Mouse (Mus musculus) urinary bladder, postnatal 36 days (tissue): ENCODE results near the gene Mien1.

Experiments
- DNase-seq, 2 experiments: peaks; one replicate each; pipeline ENCODE4 v3.0.0; 2022; ENCODE audit warnings: low spot score in 2 of 2, mixed read lengths in 1 of 2

Mien1 gene

DNA sequence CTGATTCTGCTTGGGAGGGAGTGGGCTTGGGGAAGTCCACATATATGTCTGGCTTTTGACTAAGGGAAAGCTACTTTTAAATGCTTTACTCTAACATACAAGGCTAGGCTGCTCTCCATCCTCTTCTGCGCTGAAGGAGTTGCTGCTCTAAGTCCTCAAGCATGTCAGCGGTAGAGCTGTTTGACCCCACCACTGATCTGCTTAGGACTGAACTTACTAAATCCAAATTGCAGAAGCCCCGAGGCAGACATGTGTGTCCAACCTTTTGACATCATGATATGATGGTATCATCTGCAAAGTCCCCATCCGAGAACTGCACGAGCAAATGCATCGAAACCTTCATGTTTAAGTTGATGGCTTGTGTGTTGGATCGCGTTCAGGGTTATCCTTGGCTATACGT lies 21.1 kb upstream of the Mien1 start:
- DNase-seq: no peak

DNA sequence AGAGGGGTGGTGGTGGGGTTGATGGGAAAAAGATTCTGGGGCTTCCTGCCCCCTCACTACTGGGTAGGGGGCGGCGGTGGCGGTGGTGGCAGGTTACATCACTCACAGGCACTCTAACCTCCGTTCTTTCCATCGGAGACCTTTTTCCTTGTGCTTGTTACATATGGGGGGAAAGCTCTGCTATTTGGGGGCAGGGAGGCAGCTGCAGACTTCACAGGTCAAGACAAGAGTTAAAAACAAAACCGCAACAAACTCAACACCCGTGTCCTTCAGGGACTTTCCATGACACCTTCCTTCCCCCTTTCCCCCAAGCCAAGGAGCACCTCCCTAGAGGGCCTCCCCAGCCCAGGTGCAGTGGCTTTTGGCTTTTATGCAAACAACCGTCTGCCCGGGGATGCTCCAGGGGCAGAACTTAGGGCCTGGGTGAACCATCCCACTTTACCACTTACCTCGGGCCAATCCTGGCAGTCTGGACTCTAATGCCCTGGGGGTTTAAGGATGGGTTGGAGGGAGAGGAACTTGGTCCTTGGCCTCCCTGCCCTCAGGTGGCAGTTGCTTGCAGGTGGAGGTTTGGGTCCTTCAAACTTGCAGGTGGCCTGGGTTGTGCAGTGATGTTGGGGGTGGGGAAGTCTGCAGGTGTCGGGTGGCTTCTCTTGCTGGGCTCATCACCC lies 20.4 kb upstream of the Mien1 start:
- DNase-seq: no peak

DNA sequence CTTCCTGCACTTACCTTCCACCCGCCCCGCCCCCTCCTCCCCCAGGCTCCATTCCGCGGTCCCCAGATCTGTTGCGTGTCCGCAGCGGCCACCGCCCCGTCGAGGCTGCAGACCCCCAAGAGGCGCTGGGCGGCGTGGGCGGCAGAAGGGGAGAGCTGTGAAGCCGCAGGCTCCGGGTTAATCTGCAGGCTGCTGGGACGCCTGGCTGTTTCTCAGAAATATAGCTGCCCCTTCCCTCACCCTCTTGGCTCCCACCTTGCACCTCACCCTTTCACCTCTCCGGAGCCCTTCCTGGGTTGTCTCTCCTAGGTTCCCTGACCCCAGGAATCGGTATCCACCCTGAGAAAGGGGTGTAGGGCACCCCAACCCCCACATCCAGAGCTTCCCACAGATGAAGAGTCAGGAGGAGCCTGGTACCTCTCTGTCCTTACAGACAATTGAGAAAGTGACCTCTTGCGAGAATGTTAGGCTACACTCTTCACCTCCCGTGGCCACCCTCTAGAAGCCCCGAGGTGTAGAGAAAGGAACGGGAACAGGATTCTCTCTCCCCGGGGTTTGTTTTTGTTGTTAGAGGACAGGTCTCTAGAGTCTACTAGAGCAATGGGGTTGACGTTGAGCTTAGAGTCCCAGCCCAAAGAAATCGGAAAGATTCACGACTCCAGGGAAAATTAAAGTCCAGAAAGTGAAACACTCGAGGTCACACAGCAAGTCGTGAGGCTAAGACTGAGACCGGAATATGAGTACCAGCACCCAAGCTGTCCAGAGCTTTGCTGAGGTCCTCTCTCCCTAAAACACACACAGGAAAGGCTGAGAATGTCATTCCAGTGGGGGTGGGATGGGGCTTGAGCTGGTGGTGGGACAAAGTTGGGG lies 19.6 kb upstream of the Mien1 start:
- DNase-seq: no peak

DNA sequence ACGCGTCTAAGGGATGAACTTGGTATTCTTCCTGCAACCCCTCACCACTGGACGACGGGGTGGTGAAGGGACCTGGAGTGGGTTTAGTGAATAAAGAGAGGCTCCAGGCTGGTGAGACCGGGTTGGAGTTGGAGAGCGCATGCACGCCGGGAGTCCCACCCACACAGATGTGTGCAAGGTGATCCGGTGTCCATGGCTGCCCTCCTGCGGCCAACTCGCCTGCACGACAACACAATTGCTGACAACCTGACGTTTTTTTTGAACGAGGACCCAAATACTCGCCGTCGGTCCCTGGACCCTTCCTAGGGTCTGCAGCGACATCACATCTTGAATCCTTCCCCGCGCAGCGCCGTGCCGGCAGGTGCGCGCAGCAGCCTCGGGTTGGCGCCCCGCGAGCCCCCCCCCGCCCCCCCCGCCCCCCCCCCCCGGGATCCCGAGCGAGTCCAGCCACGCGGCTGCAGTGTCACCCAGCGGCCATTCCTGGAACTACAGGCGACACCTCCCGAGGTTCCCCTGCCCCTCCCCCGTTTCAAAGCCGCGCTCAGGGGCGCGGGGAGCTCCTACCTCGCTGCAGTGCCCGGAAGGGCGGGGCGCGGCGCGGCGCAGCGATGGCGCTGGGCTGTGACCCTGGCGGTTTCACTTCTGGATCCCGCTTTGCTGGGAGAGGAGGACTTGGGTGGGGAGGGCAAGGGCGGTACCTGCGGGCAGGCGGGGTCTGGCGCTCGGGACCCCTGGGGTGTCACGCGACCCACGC lies 18.8 kb upstream of the Mien1 start:
- peak; percentile 82 to 89 for DNase-seq

DNA sequence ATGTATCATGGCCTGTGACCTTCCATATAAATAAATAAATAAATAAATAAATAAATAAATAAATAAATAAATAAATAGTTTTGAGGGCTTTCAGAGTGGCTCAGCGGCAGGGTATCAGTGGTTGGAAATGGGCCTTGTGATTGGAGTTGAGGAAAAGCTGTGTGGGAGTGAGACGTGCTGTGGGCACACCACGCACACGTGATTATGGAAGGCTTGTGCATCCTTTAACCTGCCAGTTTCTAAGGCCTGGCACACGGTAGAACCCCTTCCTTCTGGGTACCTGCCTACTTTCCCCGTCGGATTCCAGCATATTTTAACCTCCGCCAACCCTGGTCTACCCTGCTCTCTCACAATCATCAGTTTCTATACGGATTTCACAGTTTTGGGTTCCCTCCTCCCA lies 18.2 kb upstream of the Mien1 start:
- no peak for DNase-seq

DNA sequence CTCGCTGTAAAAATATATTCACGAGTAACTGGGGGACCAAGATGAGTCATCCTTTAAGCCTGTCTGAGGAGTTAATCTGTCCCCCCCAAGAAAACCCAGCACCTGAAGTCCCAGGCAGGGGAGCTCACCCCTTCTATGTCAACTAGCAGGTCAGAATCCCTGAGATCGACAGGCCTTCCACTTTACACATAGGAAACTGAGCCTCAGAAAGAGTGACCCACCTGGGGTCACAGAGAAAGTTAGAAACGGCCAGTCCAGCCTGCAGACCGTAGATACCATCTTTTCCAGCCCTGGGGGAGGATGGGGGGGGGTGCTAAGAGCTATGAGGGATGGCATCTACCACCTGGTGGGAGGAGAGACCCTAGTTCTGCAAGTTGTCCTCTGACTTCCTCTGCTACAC lies 17.8 kb upstream of the Mien1 start:
- DNase-seq: no peak

DNA sequence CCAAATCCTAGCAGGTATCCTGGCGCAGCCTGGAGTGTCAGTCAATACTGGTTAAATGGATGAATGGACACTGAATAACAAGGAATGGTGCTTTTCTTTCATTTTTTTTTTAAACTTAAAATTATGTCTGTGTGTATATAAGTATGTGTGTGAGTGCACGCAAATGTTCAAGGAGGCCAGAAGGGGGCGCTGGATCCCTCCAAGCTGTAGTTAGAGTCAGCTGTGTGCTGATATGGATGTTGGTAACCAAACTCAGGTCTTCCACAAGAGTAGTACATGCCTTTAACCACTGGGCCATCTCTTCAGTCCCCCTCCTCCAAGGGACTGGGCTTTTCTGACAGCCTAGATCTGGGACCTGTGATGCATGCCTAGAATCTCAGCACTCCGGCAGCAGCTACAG lies 16.7 kb upstream of the Mien1 start:
- no peak for DNase-seq

DNA sequence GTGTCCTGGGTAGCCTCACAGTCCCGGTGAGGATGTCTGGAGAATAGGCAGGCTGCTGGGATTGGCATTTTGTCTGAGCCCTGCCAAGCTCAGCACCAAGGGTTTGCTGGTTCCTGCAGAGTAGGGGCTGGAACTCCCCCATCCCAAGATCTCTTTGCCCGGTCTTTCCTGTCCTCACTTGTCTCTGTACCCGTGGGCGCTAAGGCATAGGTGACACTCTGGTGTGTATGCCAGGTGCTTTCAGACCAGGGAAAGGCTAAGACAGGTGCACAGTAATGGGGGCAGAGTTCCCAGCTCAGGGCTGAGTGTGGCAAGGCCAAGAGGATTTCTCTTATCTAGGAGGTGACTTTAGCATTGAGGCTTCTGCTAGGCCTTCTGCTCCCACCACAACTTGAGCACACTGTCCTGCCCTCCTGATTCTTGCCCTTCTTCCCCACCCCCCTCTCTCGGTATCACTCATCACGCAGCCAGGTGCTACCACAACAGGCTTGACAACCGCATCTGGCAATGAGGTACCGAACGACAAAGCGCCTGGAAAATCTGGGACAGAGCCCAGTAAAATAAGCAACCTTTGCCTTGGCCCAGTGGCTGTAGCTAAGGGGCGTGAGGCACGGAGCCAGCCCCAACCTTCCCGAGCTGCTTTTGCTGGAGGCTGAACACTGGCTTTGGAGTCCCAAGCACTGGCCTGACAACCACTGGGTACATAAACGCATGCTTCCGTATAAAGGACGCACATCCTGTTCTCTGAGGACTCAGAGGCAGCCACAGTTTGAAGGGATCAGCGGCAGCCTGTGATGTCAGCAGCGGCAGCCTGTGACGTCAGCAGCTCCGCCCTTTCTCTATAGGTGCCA lies 11.4 kb upstream of the Mien1 start:
- no peak for DNase-seq

DNA sequence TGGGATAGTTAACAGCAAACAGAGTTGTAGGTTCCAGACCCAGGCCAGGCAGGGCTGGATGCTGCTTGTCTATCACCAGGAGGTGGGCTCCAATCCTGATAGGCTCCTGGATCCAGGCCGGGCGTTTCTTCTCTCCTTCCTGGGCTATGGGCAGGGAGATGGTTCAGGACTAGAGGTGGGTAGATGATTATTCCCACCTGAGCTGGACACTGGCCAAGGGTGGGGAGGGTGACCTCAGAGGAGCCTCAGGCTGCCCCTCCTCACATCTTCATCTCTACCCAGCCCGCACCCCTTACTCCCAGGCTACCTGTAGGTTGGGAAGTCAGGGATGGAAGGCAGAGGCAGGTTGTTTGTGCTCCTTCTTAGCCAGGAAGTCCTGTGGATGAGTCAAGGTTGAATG lies 10.6 kb upstream of the Mien1 start:
- no peak for DNase-seq

DNA sequence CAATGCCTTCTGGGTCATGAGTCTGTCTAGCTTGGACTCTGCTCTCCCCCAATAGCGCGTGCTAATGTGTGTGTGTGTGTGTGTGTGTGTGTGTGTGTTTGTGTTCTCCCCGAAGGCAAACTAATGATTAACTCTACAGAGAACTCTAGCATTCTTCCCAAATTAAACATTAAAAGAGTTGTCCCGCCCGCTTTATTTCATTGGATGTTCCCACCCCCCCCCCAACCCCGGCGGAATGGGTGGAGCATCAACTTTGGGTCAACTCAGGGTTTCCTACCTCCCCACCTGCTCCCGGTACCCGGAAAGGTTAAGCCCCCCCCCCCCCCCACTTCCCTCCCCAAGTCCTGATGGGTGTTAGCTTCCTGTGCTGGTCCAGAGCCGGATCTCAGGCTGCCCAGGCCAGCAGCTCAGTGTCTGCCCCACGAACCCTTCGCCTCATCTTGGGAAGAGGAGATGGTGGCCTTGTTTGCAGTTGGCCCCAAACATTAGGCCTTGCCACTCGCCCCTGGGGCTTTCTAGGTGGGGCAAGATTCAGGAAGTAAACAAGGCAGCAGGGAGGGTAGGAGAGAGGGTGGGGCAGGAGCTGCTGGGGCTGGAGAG lies 9.5 kb upstream of the Mien1 start:
- DNase-seq: peak in 1 of 2 experiments; percentile 48

DNA sequence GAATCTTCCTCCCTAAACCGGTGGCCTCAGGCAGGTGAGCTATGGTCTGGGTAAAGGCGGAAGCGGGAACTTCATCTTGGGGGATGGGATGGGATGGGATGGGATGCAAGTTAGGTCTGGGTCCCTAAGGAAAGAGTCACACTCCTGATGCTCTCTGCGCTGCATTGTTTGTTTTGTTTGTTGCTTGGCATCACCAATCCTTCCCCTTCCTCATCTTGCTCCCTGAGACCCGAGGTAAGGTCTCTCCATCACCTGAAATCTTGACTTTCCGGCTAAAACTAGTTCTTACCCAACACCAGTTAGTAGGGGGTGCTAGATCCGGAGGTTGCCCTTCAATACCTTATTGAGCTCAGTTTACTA lies 8.7 kb upstream of the Mien1 start:
- no peak for DNase-seq

DNA sequence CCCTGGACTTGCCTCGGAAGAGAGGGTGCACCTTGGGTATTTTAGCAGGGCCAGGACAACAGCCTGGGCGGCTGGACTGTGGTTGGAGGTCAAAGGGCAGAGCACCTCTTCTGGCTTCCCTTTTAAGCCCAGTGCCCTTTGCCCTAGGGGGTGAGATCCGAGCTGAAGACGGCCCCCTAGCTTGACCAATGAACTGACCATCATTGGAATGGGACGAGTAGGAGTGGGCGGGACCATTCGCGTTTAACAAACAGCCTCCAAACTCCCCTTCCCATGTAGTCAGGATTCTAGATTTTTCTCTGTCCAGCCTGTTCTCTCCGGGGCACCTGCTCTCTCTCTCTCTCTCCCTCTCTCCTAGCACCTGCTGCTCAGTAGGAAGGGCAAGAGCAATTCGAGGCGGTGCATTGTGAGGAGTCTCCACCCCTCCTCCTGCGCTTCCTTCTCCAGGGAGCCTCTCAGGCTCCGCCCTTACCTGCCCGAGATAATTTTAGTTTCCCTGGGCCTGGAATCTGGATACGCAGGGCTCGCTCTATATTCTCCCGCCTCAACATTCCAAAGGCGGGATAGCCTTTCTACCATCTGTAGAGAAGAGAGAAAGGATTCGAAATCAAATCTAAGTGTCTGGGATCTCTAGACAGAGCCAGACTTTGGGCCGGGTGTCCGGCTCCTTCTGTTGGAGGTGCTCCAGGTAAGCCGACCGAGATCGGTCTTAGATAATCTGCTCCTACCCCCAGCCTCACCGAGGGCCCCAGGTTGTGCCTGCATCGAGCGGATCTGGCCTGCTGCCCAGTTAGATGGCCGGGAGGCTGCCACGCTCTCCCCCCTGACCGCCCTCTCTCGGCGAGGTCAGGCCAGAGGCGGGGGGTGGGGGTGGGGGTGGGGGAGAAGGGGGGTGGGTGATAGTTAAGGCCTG lies 8.0 kb upstream of the Mien1 start:
- DNase-seq: peak in 1 of 2 experiments; percentile 64

DNA sequence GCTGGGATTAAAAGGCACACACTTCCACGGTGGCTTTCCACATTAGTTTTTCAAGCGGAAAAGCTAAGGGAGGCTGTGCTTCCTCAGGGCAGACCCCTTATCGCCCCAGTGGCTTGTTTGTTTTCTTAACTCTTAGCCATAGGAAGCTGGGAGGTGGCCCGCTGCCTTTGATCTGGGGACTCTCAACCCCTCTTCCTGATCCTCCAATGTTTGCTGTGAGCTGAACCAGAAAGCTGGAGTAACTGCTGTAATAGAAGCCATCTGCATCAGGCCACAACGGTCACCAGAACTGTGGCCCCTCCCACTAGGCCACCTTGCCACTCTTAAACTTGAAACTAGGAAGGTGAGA lies 7.4 kb upstream of the Mien1 start, which contains the start of gene Grb7:
Grb7 (plus strand) TSS at position 182 of the 349 bp plus-strand sequence.
- no peak for DNase-seq

DNA sequence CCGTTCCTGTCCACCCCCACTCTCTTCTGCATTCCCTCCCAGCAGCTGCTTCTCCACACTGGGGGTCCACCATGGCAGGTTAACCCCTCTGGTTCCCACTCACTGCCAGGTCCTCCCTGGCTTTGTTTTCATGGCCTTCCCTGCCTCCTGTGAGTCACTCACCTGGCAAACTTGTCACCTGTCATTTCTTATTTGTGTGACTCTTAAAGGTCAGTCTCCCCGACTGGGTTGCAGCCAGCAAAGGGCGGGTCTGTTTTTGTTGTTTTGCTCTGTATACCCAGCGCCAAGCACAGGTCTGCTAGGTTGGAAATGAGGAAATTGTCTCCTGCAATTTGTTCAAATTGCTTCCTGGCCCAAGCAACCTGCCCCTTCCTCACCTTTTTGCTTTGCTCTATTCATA lies 6.9 kb upstream of the Mien1 start:
- DNase-seq: peak in 1 of 2 experiments; percentile 59

DNA sequence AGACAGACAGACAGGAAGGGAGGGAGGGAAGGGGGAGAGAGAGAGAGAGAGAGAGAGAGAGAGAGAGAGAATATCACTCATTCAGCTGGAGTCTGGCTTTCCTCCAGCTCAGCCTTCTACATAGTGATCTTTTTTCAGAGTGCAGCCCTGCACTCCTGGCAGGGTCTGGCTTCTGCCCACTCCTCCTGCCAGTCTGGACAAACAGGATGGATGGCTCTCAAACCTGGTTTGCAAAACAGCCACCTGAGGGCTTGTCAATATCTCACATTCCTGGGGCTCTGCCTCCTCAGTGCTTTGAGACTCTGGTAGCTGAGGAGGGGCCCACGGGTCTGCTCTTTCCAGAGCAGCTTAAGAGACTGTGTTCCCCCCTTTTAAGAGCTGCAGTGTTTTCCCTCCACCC lies 6.4 kb upstream of the Mien1 start:
- DNase-seq: peak in 1 of 2 experiments; percentile 49

DNA sequence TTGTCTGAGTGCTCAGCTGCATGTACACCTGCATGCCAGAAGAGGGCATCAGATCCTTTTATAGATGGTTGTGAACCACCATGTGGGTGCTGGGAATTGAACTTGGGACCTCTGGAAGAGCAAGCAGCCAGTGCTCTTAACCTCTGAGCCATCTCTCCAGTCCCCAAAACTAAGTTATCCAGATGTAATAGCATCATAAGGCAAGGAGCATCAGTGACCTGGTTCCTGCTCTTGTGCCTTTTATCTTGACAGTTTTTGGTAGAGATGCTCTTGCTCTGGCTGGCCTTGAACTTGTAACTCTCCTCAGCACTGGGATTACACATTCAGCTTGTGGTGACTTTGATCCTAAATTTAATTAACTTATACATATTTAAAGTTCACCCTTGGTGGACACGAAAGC lies 4.9 kb upstream of the Mien1 start:
- no peak for DNase-seq

DNA sequence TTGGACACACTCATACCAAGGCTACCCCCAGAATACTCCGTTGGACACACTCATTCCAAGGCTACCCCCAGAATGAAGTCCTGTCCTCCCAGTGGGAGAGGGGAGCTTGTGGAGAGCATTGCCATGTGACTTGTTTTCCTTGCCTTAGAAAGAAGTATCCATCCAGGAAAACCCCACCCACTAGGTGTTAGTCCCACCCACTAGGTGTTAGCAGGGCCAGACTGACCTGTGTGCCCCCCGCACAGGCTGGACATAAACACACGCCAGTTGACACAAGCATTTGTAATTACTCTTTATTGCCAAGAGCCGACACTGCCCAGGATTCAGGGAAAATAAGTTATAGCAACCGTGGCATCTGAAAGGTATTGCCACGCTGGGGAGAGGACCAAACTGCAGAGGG lies 1.4 kb downstream of the Mien1 start:
- no peak for DNase-seq

DNA sequence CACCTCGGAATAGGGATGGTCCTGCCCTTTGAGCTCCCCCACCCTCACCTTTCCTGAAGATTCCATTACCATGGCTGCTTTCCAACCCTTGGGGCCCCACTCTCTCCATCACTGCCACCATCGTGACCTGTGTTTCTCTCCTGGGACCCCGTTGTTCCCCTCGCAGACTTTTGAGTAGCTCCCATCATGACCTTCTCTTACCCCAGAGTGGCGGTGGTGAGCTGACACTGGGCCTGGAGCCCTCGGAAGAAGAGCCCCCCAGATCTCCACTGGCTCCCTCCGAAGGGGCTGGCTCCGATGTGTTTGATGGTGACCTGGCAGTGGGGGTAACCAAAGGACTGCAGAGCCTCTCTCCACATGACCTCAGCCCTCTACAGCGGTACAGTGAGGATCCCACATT lies 3.1 kb downstream of the Mien1 start:
- no peak for DNase-seq

DNA sequence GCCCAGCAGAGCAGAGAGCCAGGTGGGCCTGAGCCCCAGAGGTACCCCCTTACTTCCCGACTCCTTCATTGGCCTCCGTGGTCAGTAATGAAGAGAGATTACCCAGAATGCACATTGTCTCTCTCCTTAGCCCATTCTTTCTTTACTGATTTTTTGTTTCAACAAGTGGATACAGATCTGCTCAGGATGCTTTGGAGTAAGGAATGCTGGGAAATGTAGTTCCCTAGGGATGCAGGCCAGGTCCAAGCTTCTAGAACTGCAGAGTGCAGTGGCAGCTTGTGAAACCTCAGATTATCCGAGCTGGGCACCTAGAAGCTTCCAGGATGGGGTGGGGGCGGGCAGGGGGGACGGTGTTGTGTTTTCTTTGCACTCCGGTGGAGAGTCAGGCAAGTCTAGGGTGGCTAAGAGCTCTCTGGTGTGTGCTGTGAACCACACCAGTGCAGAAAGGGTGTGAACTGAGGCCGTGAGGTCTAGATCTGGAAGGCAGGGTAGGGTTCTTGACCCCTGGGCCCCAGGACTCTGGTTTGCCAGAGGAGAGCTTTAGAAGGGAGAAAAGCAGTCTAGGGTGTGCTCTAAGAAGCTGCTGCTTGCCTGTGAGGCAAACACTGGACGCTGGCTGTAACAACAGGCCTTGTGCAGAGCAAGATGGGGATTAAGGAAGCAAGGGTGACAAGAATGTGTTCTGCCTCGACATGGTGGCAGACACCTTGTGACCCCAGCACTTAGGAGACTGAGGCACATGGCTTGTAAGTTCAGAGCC lies 6.9 kb downstream of the Mien1 start:
- DNase-seq: no peak

DNA sequence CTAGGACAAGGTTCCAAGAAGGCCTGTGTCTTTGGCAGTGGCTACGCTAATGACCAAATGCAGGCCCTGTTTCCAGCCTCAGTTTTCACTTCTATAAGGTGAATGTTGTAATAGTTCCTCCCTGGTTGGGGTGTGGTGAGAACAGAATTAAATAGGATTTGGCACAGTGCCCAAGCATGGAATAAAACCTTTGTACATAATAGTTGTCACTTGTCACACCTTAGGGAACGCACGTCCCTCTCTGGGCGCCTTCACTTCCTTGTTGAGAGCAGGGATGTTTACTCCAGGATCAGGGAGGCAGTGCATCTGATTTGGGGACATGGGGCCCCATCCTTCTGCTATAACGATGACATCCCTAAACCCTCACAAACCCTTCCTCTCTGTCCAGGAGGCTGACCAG lies 10.4 kb downstream of the Mien1 start:
- no peak for DNase-seq
